Mouse (Mus musculus) neural tube, embryonic 15.5 days (tissue): ENCODE data around the gene Gm21953. TPM values are rescaled to one million over a fixed set of nuclear protein-coding genes. Genes with fewer than 3 reads are reported as not detected.
"Not testable (repeated sequence)": the region's sequence is repeated elsewhere in the genome, so short reads cannot be mapped to it uniquely, and the experiment has no call there.

ENCODE experiments used
- ATAC-seq: fragments of 200-750 bp; cut with Nextera tagmentation; 2 replicates; pipeline ENCODE4 v1.8.0; 2017; ENCODE audit warnings: mild to moderate bottlenecking, moderate TSS enrichment, moderate library complexity; ENCODE audit not compliant: low FRiP score
- H3K27ac ChIP-seq: fragments of 300-500 bp; sonication (generic); replicated peaks from 2 replicates; pipeline ENCODE4 v1.5.1; 2015; ENCODE audit warnings: mild to moderate bottlenecking, inconsistent platforms
- H3K27me3 ChIP-seq: fragments of 300-500 bp; sonication (generic); replicated peaks from 2 replicates; pipeline ENCODE4 v1.6.1; 2015; ENCODE audit warnings: inconsistent platforms
- H3K36me3 ChIP-seq: fragments of 300-500 bp; sonication (generic); 2 replicates; pipeline ENCODE4 v1.6.1; 2015; ENCODE audit warnings: inconsistent platforms
- H3K4me1 ChIP-seq: fragments of 300-500 bp; sonication (generic); 2 replicates; pipeline ENCODE4 v1.6.1; 2015; ENCODE audit warnings: inconsistent platforms
- H3K4me2 ChIP-seq: fragments of 300-500 bp; sonication (generic); 2 replicates; pipeline ENCODE4 v1.6.1; 2015; ENCODE audit warnings: inconsistent platforms, mild to moderate bottlenecking, moderate library complexity
- H3K4me3 ChIP-seq: fragments of 300-500 bp; sonication (generic); replicated peaks from 2 replicates; pipeline ENCODE4 v1.5.1; 2015; ENCODE audit warnings: mild to moderate bottlenecking, inconsistent platforms
- H3K9ac ChIP-seq: fragments of 300-500 bp; sonication (generic); replicated peaks from 2 replicates; pipeline ENCODE4 v1.6.1; 2015; ENCODE audit warnings: mild to moderate bottlenecking, inconsistent platforms
- H3K9me3 ChIP-seq: fragments of 300-500 bp; sonication (generic); replicated peaks from 2 replicates; pipeline ENCODE4 v1.6.1; 2016; ENCODE audit warnings: inconsistent platforms
- WGBS: fragments of 180-500 bp; shearing (Covaris S2); methylation state at CpG from one replicate; pipeline ENCODE4 v1.1.7; 2015; ENCODE audit warnings: mixed read lengths; 5-methylcytosine and 5-hydroxymethylcytosine counted together
- polyA plus RNA-seq: library from polyadenylated mRNA; unstranded; fragments of >200 nt; fragmentation: Nextera tagmentation; extraction: Ambion mirVana; gene quantifications from 2 replicates; pipeline ENCODE4 v1.2.1, GENCODE M21; 2015

The Gm21953 gene
- polyA plus RNA-seq = not detected in 2 replicates

DNA sequence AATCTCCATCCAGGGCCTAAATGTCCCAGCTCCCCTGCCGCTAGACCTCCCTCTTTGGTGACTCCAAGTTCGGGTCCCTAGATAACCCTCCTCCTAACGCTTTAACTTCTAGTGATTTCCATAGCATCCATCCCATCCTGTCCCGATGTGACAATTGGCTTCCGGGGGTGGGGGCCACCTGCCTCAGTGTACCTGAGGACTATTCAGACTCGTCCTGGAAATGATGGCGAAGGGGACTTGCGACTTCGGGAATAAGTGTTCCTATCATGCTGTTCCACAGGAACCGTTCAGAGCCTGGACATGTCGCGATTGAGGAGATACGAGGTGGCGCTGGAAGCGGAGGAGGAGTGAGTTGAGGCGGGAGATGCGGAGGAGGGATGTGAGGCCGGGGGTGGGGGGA is at the start of gene Gm21953:
Gene Gm21953 (plus strand): TSS at position 301 of the 400 bp plus-strand sequence.
- H3K4me1 ChIP-seq, H3K9ac ChIP-seq, H3K36me3 ChIP-seq, H3K4me3 ChIP-seq, H3K27me3 ChIP-seq, H3K9me3 ChIP-seq, ATAC-seq, H3K27ac ChIP-seq, H3K4me2 ChIP-seq: not testable (repeated sequence)
- no CpG with 5 or more reads among the region's 18 CpGs for WGBS

DNA sequence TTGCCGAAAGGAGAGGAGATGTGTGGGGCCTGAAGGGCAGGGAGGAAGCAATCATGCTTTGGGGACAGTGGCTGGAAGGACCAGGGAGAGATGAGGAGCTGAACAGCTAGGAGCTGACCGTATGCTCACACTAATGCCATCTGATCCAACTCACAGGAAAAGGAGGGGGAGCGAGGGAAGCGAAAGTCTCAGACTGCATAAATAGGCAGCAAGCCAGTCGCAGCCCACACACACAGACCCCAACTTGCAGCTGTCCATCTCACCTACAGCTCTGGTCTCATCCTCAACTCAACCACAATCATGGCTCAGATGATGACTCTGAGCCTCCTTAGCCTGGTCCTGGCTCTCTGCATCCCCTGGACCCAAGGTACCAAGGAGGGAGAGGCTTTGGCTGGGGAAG is 38.6 kb upstream of the Gm21953 start, which contains the start of gene Ccl21b:
Gene Ccl21b (plus strand): TSS at position 301 of the 400 bp plus-strand sequence.
- H3K36me3 ChIP-seq, H3K4me1 ChIP-seq, H3K27ac ChIP-seq, H3K27me3 ChIP-seq, H3K9ac ChIP-seq, H3K4me2 ChIP-seq, H3K4me3 ChIP-seq, ATAC-seq, H3K9me3 ChIP-seq: not testable (repeated sequence)
- WGBS = no CpG with 5 or more reads among the region's 5 CpGs

DNA sequence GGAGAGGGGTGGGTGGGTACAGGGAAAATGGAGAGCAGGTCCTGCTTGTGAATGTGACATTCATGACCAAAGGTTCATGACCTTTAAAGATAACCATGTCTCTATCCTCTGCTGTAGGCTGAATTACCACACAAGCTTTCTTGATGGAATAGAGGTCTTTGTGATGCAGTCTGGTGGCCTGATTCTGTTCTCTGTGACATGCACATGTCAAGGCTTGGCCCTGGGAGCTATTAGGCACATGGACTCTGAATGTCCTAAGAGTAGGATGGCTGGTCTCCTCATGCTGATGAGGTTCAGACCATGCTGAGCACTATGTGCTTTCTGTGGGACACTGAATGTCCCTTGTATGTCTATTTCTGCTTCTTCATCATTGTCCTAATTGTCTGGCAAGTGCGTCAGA is 24.0 kb downstream of the Gm21953 start, which contains the start of gene Fam205a3:
Gene Fam205a3 (plus strand): TSS at position 301 of the 400 bp plus-strand sequence.
- WGBS = no CpG with 5 or more reads among the region's 1 CpGs
- not testable (repeated sequence) for ATAC-seq, H3K4me2 ChIP-seq, H3K9ac ChIP-seq, H3K4me3 ChIP-seq, H3K36me3 ChIP-seq, H3K4me1 ChIP-seq, H3K27me3 ChIP-seq, H3K9me3 ChIP-seq, H3K27ac ChIP-seq

Other genes with a start within 250 kb of the Gm21953 start
- not detected in 2 replicates for gene Gm3893, start 203.1 kb upstream of the Gm21953 start, polyA plus RNA-seq
- not detected in 2 replicates for gene Gm13304, start 179.4 kb upstream of the Gm21953 start, polyA plus RNA-seq
- 3.2 and 4.3 TPM in 2 replicates for gene Gm13306, start 140.8 kb upstream of the Gm21953 start, polyA plus RNA-seq
- 0.79 TPM in 1 of 2 replicates, not detected in the other for gene Gm13305, start 125.7 kb upstream of the Gm21953 start, polyA plus RNA-seq
- gene Gm10600, start 53.6 kb upstream of the Gm21953 start, polyA plus RNA-seq = not detected in 2 replicates
- gene Ccl21b, start 38.5 kb upstream of the Gm21953 start, polyA plus RNA-seq = not detected in 2 replicates
- gene Fam205a3, start 24.1 kb downstream of the Gm21953 start, polyA plus RNA-seq = not detected in 2 replicates
- not detected in 2 replicates for gene Gm21586, start 145.1 kb downstream of the Gm21953 start, polyA plus RNA-seq
- gene Gm2163, start 172.5 kb downstream of the Gm21953 start, polyA plus RNA-seq = 0.09 and 0.24 TPM in 2 replicates
- not detected in 2 replicates for gene Fam205a2, start 233.9 kb downstream of the Gm21953 start, polyA plus RNA-seq